Mouse (Mus musculus): ENCODE data around the gene Sf3a2. TPM values are rescaled to one million over a fixed set of nuclear protein-coding genes. Genes with fewer than 3 reads are reported as not detected.

The Sf3a2 gene
- polyA plus RNA-seq, 1 experiment: 15.3 TPM

GRCm38 (mm10) chr10:80791476-80792174 is 6.4 kb upstream of the Sf3a2 start:
- Histone ChIP-seq H3K27ac (replicated peaks; ENCODE audit: low read depth, low read length) (no peak overlapping the region), H3K4me3 (ENCODE audit: insufficient read depth, low read depth, low read length) (no peak overlapping the region), H3K4me1 (ENCODE audit: control insufficient read depth, insufficient read depth, insufficient read length, low read length) (peaks cover 3% of the 10 kb centered on the region; the same call in 1 of the 2 replicates)

GRCm38 (mm10) chr10:80792175-80793032 is 5.6 kb upstream of the Sf3a2 start:
- H3K4me1 ChIP-seq (ENCODE audit: control insufficient read depth, insufficient read depth, insufficient read length, low read length): peaks cover 5% of the 10 kb centered on the region; the same call in 1 of the 2 replicates
- H3K27ac ChIP-seq (replicated peaks; ENCODE audit: low read depth, low read length): no peak overlapping the region
- no peak overlapping the region for H3K4me3 ChIP-seq (ENCODE audit: insufficient read depth, low read depth, low read length)

GRCm38 (mm10) chr10:80793033-80793784 is 4.8 kb upstream of the Sf3a2 start:
- H3K27ac ChIP-seq (replicated peaks; ENCODE audit: low read depth, low read length): no peak overlapping the region
- H3K4me1 ChIP-seq (ENCODE audit: control insufficient read depth, insufficient read depth, insufficient read length, low read length): peaks cover 5% of the 10 kb centered on the region; the same call in 1 of the 2 replicates

GRCm38 (mm10) chr10:80793803-80794202 is 4.2 kb upstream of the Sf3a2 start:
- Histone ChIP-seq H3K4me3 (ENCODE audit: insufficient read depth, low read depth, low read length) (no peak overlapping the region), H3K4me1 (ENCODE audit: control insufficient read depth, insufficient read depth, insufficient read length, low read length) (peaks cover 5% of the 10 kb centered on the region; the same call in 1 of the 2 replicates), H3K27ac (replicated peaks; ENCODE audit: low read depth, low read length) (no peak overlapping the region)

More at GRCm38 (mm10) chr10:80793033-80793784, 4.8 kb upstream of the Sf3a2 start:
- no peak overlapping the region for H3K4me3 ChIP-seq (ENCODE audit: insufficient read depth, low read depth, low read length)

GRCm38 (mm10) chr10:80794750-80795149 is 3.2 kb upstream of the Sf3a2 start:
- Histone ChIP-seq H3K4me3 (ENCODE audit: insufficient read depth, low read depth, low read length) (no peak overlapping the region), H3K27ac (replicated peaks; ENCODE audit: low read depth, low read length) (no peak overlapping the region)

GRCm38 (mm10) chr10:80796307-80796848 is 1.6 kb upstream of the Sf3a2 start:
- Histone ChIP-seq H3K4me3 (ENCODE audit: insufficient read depth, low read depth, low read length) (peak overlapping the region; percentile 90; the same call in 1 of the 2 replicates), H3K27ac (replicated peaks; ENCODE audit: low read depth, low read length) (no peak overlapping the region), H3K4me1 (ENCODE audit: control insufficient read depth, insufficient read depth, insufficient read length, low read length) (peaks cover 5% of the 10 kb centered on the region; the same call in 1 of the 2 replicates)

More at GRCm38 (mm10) chr10:80794750-80795149, 3.2 kb upstream of the Sf3a2 start:
- peaks cover 5% of the 10 kb centered on the region; the same call in 1 of the 2 replicates for H3K4me1 ChIP-seq (ENCODE audit: control insufficient read depth, insufficient read depth, insufficient read length, low read length)

GRCm38 (mm10) chr10:80797186-80798149 is 530 bp upstream of the Sf3a2 start:
- Histone ChIP-seq H3K4me1 (ENCODE audit: control insufficient read depth, insufficient read depth, insufficient read length, low read length) (peaks cover 5% of the 10 kb centered on the region; the same call in 1 of the 2 replicates), H3K27ac (replicated peaks; ENCODE audit: low read depth, low read length) (peak overlapping the region; percentile 99), H3K4me3 (ENCODE audit: insufficient read depth, low read depth, low read length) (peak overlapping the region; percentile 90)

- peak overlapping the region; percentile 77 for H3K4me3 ChIP-seq (ENCODE audit: insufficient read depth, low read depth, low read length)
- peak overlapping the region; percentile 78 for H3K27ac ChIP-seq (replicated peaks; ENCODE audit: low read depth, low read length)
- peaks cover 5% of the 10 kb centered on the region; the same call in 1 of the 2 replicates for H3K4me1 ChIP-seq (ENCODE audit: control insufficient read depth, insufficient read depth, insufficient read length, low read length)
Measured at GRCm38 (mm10) chr10:80799070-80799566, 1.1 kb downstream of the Sf3a2 start.

GRCm38 (mm10) chr10:80802204-80802912 is 4.4 kb downstream of the Sf3a2 start:
- Histone ChIP-seq H3K4me3 (ENCODE audit: insufficient read depth, low read depth, low read length) (no peak overlapping the region), H3K4me1 (ENCODE audit: control insufficient read depth, insufficient read depth, insufficient read length, low read length) (no peaks in the 10 kb centered on the region; the same call in 1 of the 2 replicates), H3K27ac (replicated peaks; ENCODE audit: low read depth, low read length) (no peak overlapping the region)

GRCm38 (mm10) chr10:80802996-80803395 is 5.0 kb downstream of the Sf3a2 start:
- no peak overlapping the region for H3K27ac ChIP-seq (replicated peaks; ENCODE audit: low read depth, low read length)
- H3K4me1 ChIP-seq (ENCODE audit: control insufficient read depth, insufficient read depth, insufficient read length, low read length): no peaks in the 10 kb centered on the region; the same call in 1 of the 2 replicates
- no peak overlapping the region for H3K4me3 ChIP-seq (ENCODE audit: insufficient read depth, low read depth, low read length)

GRCm38 (mm10) chr10:80804340-80804739 is 6.3 kb downstream of the Sf3a2 start:
- H3K27ac ChIP-seq (replicated peaks; ENCODE audit: low read depth, low read length): no peak overlapping the region
- H3K4me1 ChIP-seq (ENCODE audit: control insufficient read depth, insufficient read depth, insufficient read length, low read length): no peaks in the 10 kb centered on the region; the same call in 1 of the 2 replicates

GRCm38 (mm10) chr10:80804916-80805315 is 6.9 kb downstream of the Sf3a2 start, which contains the start of gene Amh:
Amh (plus strand) TSS chr10:80805243.
- no peaks in the 10 kb centered on the region; the same call in 1 of the 2 replicates for H3K4me1 ChIP-seq (ENCODE audit: control insufficient read depth, insufficient read depth, insufficient read length, low read length)
- H3K4me3 ChIP-seq (ENCODE audit: insufficient read depth, low read depth, low read length): no peak within 1 kb of the TSS
- H3K27ac ChIP-seq (replicated peaks; ENCODE audit: low read depth, low read length): no peak within 1 kb of the TSS

More at GRCm38 (mm10) chr10:80804340-80804739, 6.3 kb downstream of the Sf3a2 start:
- no peak overlapping the region for H3K4me3 ChIP-seq (ENCODE audit: insufficient read depth, low read depth, low read length)

GRCm38 (mm10) chr10:80805322-80805721 is 7.3 kb downstream of the Sf3a2 start:
- H3K4me3 ChIP-seq (ENCODE audit: insufficient read depth, low read depth, low read length): no peak overlapping the region
- H3K4me1 ChIP-seq (ENCODE audit: control insufficient read depth, insufficient read depth, insufficient read length, low read length): no peaks in the 10 kb centered on the region; the same call in 1 of the 2 replicates
- no peak overlapping the region for H3K27ac ChIP-seq (replicated peaks; ENCODE audit: low read depth, low read length)

All from brown adipose tissue, adult 24 weeks (tissue).